Mouse (Mus musculus) inflammation-experienced regulatory T-cells, adult 16 weeks (primary cell): ENCODE data around the gene Susd4. TPM values are rescaled to one million over a fixed set of nuclear protein-coding genes. Genes with fewer than 3 reads are reported as not detected.

Experiments
- polyA plus RNA-seq: library from polyadenylated mRNA; unstranded; fragments of 100-300 nt; shearing (Covaris generic); gene quantifications from one replicate; pipeline ENCODE4 v1.2.1, GENCODE M21; 2017

Gene Susd4
- polyA plus RNA-seq, result 6.9 TPM

GRCm38 (mm10) chr1:182763716-182764461, at the start of gene Susd4:
TSS of gene Susd4 (plus strand) at chr1:182763860.

GRCm38 (mm10) chr1:182749080-182749479, 14.6 kb upstream of the Susd4 start, which contains the start of gene Ccdc185:
TSS of gene Ccdc185 (minus strand) at chr1:182749180.

Other genes with a start within 250 kb of the Susd4 start
- gene Capn2, start 246.3 kb upstream of the Susd4 start, polyA plus RNA-seq, result 64.8 TPM
- not detected for gene Capn8, start 198.9 kb upstream of the Susd4 start, polyA plus RNA-seq
- not detected for gene Ccdc185, start 14.7 kb upstream of the Susd4 start, polyA plus RNA-seq
- gene Tlr5, start 190.9 kb downstream of the Susd4 start, polyA plus RNA-seq, result 0.13 TPM